Mouse (Mus musculus) stomach, postnatal 0 days (tissue): Measurements from ENCODE around the gene Igsf6. TPM values are rescaled to one million over a fixed set of nuclear protein-coding genes. Genes with fewer than 3 reads are reported as not detected.

Experiments
- ATAC-seq: fragments of 200-750 bp; cut with Nextera tagmentation; 2 replicates; pipeline ENCODE4 v1.8.0; 2017; ENCODE audit not compliant: low FRiP score, low TSS enrichment
- DNase-seq: peaks from one replicate; pipeline ENCODE4 v3.0.0-alpha.2; 2016; ENCODE audit warnings: low spot score
- H3K27ac ChIP-seq: fragments of 300-500 bp; sonication (generic); replicated peaks from 2 replicates; pipeline ENCODE4 v1.5.1; 2014; ENCODE audit warnings: mild to moderate bottlenecking, control low read depth
- H3K27me3 ChIP-seq: fragments of 300-500 bp; sonication (generic); 2 replicates; pipeline ENCODE4 v1.6.1; 2014; ENCODE audit warnings: low read length; ENCODE audit not compliant: control insufficient read depth, insufficient read depth
- H3K36me3 ChIP-seq: fragments of 300-500 bp; sonication (generic); 2 replicates; pipeline ENCODE4 v1.6.1; 2014; ENCODE audit warnings: low read length, mixed read lengths; ENCODE audit not compliant: control insufficient read depth, insufficient read depth
- H3K4me1 ChIP-seq: fragments of 300-500 bp; sonication (generic); replicated peaks from 2 replicates; pipeline ENCODE4 v1.6.1; 2014; ENCODE audit warnings: antibody characterized with exemption; ENCODE audit not compliant: control insufficient read depth, insufficient read depth
- H3K4me2 ChIP-seq: fragments of 300-500 bp; sonication (generic); replicated peaks from 2 replicates; pipeline ENCODE4 v1.6.1; 2014; ENCODE audit warnings: low read depth, mild to moderate bottlenecking, control low read depth, moderate library complexity
- H3K4me3 ChIP-seq: fragments of 300-500 bp; sonication (generic); 2 replicates; pipeline ENCODE4 v1.5.1; 2014; ENCODE audit warnings: low read depth, low read length, control low read depth
- H3K9ac ChIP-seq: fragments of 300-500 bp; sonication (generic); 2 replicates; pipeline ENCODE4 v1.6.1; 2014; ENCODE audit warnings: mild to moderate bottlenecking, low read length, control low read depth, mixed read lengths
- H3K9me3 ChIP-seq: fragments of 300-500 bp; sonication (generic); 2 replicates; pipeline ENCODE4 v1.6.1; 2016; ENCODE audit warnings: low read length; ENCODE audit not compliant: control insufficient read depth
- CTCF ChIP-seq: IDR thresholded peaks from 2 replicates; pipeline ENCODE4 v1.5.1; 2016; ENCODE audit warnings: antibody characterized with exemption, low read depth, mild to moderate bottlenecking, moderate library complexity
- EP300 ChIP-seq: optimal IDR thresholded peaks from 2 replicates; pipeline ENCODE3; 2016; ENCODE audit warnings: antibody characterized with exemption
- WGBS: fragments of 180-500 bp; shearing (Covaris S2); extraction: QIAGEN DNeasy Blood & Tissue Kit; methylation state at CpG from one replicate; pipeline ENCODE4 v1.1.7; 2014; 5-methylcytosine and 5-hydroxymethylcytosine counted together
- polyA plus RNA-seq: library from polyadenylated mRNA; unstranded; fragments of >200 nt; fragmentation: Nextera tagmentation; extraction: Ambion mirVana; gene quantifications from 2 replicates; pipeline ENCODE4 v1.2.1, GENCODE M21; 2015

Gene Igsf6
- polyA plus RNA-seq, 1 experiment from 2014 or later: 1.8 TPM

- no peak overlapping the region for H3K4me2 ChIP-seq
- TF ChIP-seq EP300 (no peak), CTCF (no peak)
- peaks cover 3% of the 10 kb centered on the region; the same call in 1 of the 2 replicates for H3K36me3 ChIP-seq
- H3K27ac ChIP-seq: no peak overlapping the region
- no peaks in the 10 kb centered on the region for H3K4me1 ChIP-seq
- H3K27me3 ChIP-seq: no peaks in the 10 kb centered on the region
- H3K4me3 ChIP-seq: no peak overlapping the region
- WGBS: 70% methylated on average over 2 of the region's 2 CpGs
- H3K9me3 ChIP-seq: no peaks in the 10 kb centered on the region
- H3K9ac ChIP-seq: no peak overlapping the region
- no peak for DNase-seq
- no peak for ATAC-seq
These were observed 7.4 kb upstream of the Igsf6 start for GRCm38 (mm10) chr7:121081816-121082215.

- DNase-seq (no peak), ATAC-seq (no peak)
- WGBS: 75% methylated on average over 4 of the region's 4 CpGs
- Histone ChIP-seq H3K27ac (no peak within 1 kb of the TSS), H3K36me3 (peaks cover 4% of the 10 kb centered on the region; the same call in 1 of the 2 replicates), H3K9me3 (no peaks in the 10 kb centered on the region), H3K4me3 (no peak within 1 kb of the TSS), H3K27me3 (no peaks in the 10 kb centered on the region), H3K9ac (no peak within 1 kb of the TSS), H3K4me2 (no peak within 1 kb of the TSS), H3K4me1 (no peaks in the 10 kb centered on the region)
- no peak for TF ChIP-seq EP300
- no peak for TF ChIP-seq CTCF
These were observed 7.0 kb upstream of the Igsf6 start, which contains the start of gene Otoa for GRCm38 (mm10) chr7:121081350-121081749. Gene Otoa, plus strand, starts transcription at chr7:121081650.

GRCm38 (mm10) chr7:121077829-121078228 lies 3.5 kb upstream of the Igsf6 start:
- H3K9me3 ChIP-seq: no peaks in the 10 kb centered on the region
- no peaks in the 10 kb centered on the region for H3K27me3 ChIP-seq
- no peak overlapping the region for H3K4me3 ChIP-seq
- peak; percentile 48 for DNase-seq
- H3K27ac ChIP-seq: no peak overlapping the region
- H3K4me1 ChIP-seq: no peaks in the 10 kb centered on the region
- peaks cover 10% of the 10 kb centered on the region for H3K36me3 ChIP-seq
- no peak overlapping the region for H3K9ac ChIP-seq
- peak; percentile 78 for ATAC-seq
- no peak overlapping the region for H3K4me2 ChIP-seq
- TF ChIP-seq EP300: no peak
- peak; percentile 85 for TF ChIP-seq CTCF
- WGBS: 18% methylated on average over 5 of the region's 5 CpGs

GRCm38 (mm10) chr7:121077311-121077710 lies 2.9 kb upstream of the Igsf6 start:
- Histone ChIP-seq H3K4me2 (no peak overlapping the region), H3K36me3 (peaks cover 10% of the 10 kb centered on the region), H3K9ac (no peak overlapping the region), H3K27ac (no peak overlapping the region), H3K4me1 (no peaks in the 10 kb centered on the region), H3K4me3 (no peak overlapping the region), H3K27me3 (no peaks in the 10 kb centered on the region), H3K9me3 (no peaks in the 10 kb centered on the region)
- TF ChIP-seq CTCF (no peak), EP300 (no peak)
- DNase-seq: no peak
- ATAC-seq: no peak
- WGBS: 86% methylated on average over 6 of the region's 6 CpGs

GRCm38 (mm10) chr7:121075416-121075815 lies 1.0 kb upstream of the Igsf6 start:
- WGBS: 66% methylated on average over 5 of the region's 5 CpGs
- peak overlapping the region; percentile 56; the same call in 1 of the 2 replicates for H3K27ac ChIP-seq
- no peaks in the 10 kb centered on the region for H3K27me3 ChIP-seq
- H3K4me2 ChIP-seq: no peak overlapping the region
- H3K36me3 ChIP-seq: peaks cover 10% of the 10 kb centered on the region
- H3K9me3 ChIP-seq: no peaks in the 10 kb centered on the region
- no peak overlapping the region for H3K9ac ChIP-seq
- DNase-seq: no peak
- H3K4me1 ChIP-seq: no peaks in the 10 kb centered on the region
- H3K4me3 ChIP-seq: no peak overlapping the region
- no peak for TF ChIP-seq CTCF
- no peak for TF ChIP-seq EP300
- no peak for ATAC-seq

GRCm38 (mm10) chr7:121074801-121075400 lies 529 bp upstream of the Igsf6 start:
- no peak overlapping the region for H3K4me2 ChIP-seq
- ATAC-seq (0 out of 2 replicates have a peak, but pooled peaks have one; percentile 22), DNase-seq (no peak)
- H3K4me1 ChIP-seq: no peaks in the 10 kb centered on the region
- no peaks in the 10 kb centered on the region for H3K27me3 ChIP-seq
- no peaks in the 10 kb centered on the region for H3K9me3 ChIP-seq
- H3K4me3 ChIP-seq: no peak overlapping the region
- 59% methylated on average over 6 of the region's 6 CpGs for WGBS
- peak overlapping the region; percentile 56; the same call in 1 of the 2 replicates for H3K27ac ChIP-seq
- H3K9ac ChIP-seq: no peak overlapping the region
- no peak for TF ChIP-seq CTCF
- TF ChIP-seq EP300: no peak
- peaks cover 10% of the 10 kb centered on the region for H3K36me3 ChIP-seq
